Mouse (Mus musculus) heart, postnatal 36 days (tissue): ENCODE measurements around the gene Exoc1. TPM values are rescaled to one million over a fixed set of nuclear protein-coding genes. Genes with fewer than 3 reads are reported as not detected.

Source experiments
- DNase-seq, 2 experiments: peaks; one replicate each; pipeline ENCODE4 v3.0.0; 2021 to 2022
- intact Hi-C: fragments of 180-260 bp; cut with DNase I; formaldehyde crosslinking; loops from one replicate; pipeline ENCODE4 v1.15.1; 2025
- total RNA-seq, 2 experiments: library from RNA; stranded (reverse); gene quantifications; 2 replicates each; pipeline ENCODE4 v1.2.3; 2021

Gene Exoc1
- total RNA-seq, 2 experiments from 2014 or later, result 11.9 to 15.2 TPM

GRCm38 (mm10) chr5:76590009-76590408 is 60.9 kb downstream of the Exoc1 start:
- DNase-seq, result no peak
- intact Hi-C loops, result loop anchor here (10.0 kb wide), 1 partner anchor 385 kb away; the partner anchor contains the start of gene Srp72

- intact Hi-C loops, result loop anchor here (10.0 kb wide), 1 partner anchor 383 kb away; the partner anchor contains the start of gene Srp72
- no peak for DNase-seq
These were observed 62.8 kb downstream of the Exoc1 start for GRCm38 (mm10) chr5:76591885-76592284.

GRCm38 (mm10) chr5:76609702-76610370 is 80.7 kb downstream of the Exoc1 start:
- DNase-seq, result no peak
- intact Hi-C loops, result no loop called here

- intact Hi-C loops, result no loop called here
These were observed 83.9 kb downstream of the Exoc1 start for GRCm38 (mm10) chr5:76612867-76613499.

GRCm38 (mm10) chr5:76615276-76615675 is 86.2 kb downstream of the Exoc1 start:
- no peak for DNase-seq
- intact Hi-C loops, result no loop called here

More at GRCm38 (mm10) chr5:76612867-76613499, 83.9 kb downstream of the Exoc1 start:
- no peak for DNase-seq

- no peak for DNase-seq
- intact Hi-C loops, result no loop called here
These were observed 87.2 kb downstream of the Exoc1 start for GRCm38 (mm10) chr5:76616196-76616747.

GRCm38 (mm10) chr5:76618750-76619149 is 89.6 kb downstream of the Exoc1 start:
- intact Hi-C loops, result no loop called here
- no peak for DNase-seq

Other genes with a start within 250 kb of the Exoc1 start
- 10 to 100 TPM; 24.8 to 30.5 TPM for gene Clock, start 224.5 kb upstream of the Exoc1 start, total RNA-seq
- not detected for gene Pdcl2, start 198.2 kb upstream of the Exoc1 start, total RNA-seq
- gene Nmu, start 165.5 kb upstream of the Exoc1 start, total RNA-seq, result not detected
- gene Gm7271, start 45.3 kb upstream of the Exoc1 start, total RNA-seq, result not detected
- 1 to 10 TPM; 3.1 to 3.4 TPM for gene Cep135, start 59.4 kb downstream of the Exoc1 start, total RNA-seq
- gene C530008M17Rik, start 127.2 kb downstream of the Exoc1 start, total RNA-seq, result 1 to 10 TPM; 2.4 to 2.7 TPM